Mouse (Mus musculus) spleen, adult 2 months (tissue): ENCODE measurements around the gene Tmem189. TPM values are rescaled to one million over a fixed set of nuclear protein-coding genes. Genes with fewer than 3 reads are reported as not detected.
A peak's percentile ranks its signal among the peaks of the same experiment; 100 is the strongest.

Experiments
- DNase-seq, 2 experiments: peaks; one replicate each; pipeline versions ENCODE4 v3.0.0 to v3.0.0-alpha.2; 2012 to 2021; ENCODE audit warnings: low spot score in 2 of 2, low read depth in 1 of 2
- H3K27ac ChIP-seq: fragments of 200-500 bp; 2 replicates; pipeline ENCODE4 v1.5.1; 2012; ENCODE audit warnings: low read length, inconsistent platforms; ENCODE audit not compliant: insufficient read depth
- H3K27me3 ChIP-seq: fragments of 200-500 bp; 2 replicates; pipeline ENCODE4 v1.6.1; 2012; ENCODE audit warnings: mild to moderate bottlenecking, moderate library complexity, low read length, inconsistent platforms; ENCODE audit not compliant: control insufficient read depth, insufficient read depth
- H3K36me3 ChIP-seq: fragments of 200-500 bp; 2 replicates; pipeline ENCODE4 v1.6.1; 2012; ENCODE audit warnings: mild to moderate bottlenecking, low read length, inconsistent platforms; ENCODE audit not compliant: control insufficient read depth, insufficient read depth
- H3K4me1 ChIP-seq: fragments of 200-500 bp; 2 replicates; pipeline ENCODE4 v1.6.1; 2011; ENCODE audit warnings: inconsistent platforms; ENCODE audit not compliant: control insufficient read depth, insufficient read depth, insufficient read length
- H3K4me3 ChIP-seq: fragments of 200-500 bp; 2 replicates; pipeline ENCODE4 v1.5.1; 2011; ENCODE audit warnings: mild to moderate bottlenecking, inconsistent platforms; ENCODE audit not compliant: insufficient read depth, insufficient read length; ENCODE audit errors: extremely low read depth
- CTCF ChIP-seq: fragments of 200-500 bp; IDR thresholded peaks from 2 replicates; pipeline ENCODE4 v1.5.1; 2011; ENCODE audit warnings: mild to moderate bottlenecking, inconsistent platforms; ENCODE audit not compliant: insufficient read depth, insufficient read length, insufficient replicate concordance; ENCODE audit errors: extremely low read depth
- POLR2A ChIP-seq: fragments of 200-500 bp; IDR thresholded peaks from 2 replicates; pipeline ENCODE4 v1.6.1; 2011; ENCODE audit warnings: low read depth, low read length, inconsistent platforms
- WGBS: fragments of 180-500 bp; shearing (Covaris S2); methylation state at CpG from one replicate; pipeline ENCODE4 v1.1.7; 2018; 5-methylcytosine and 5-hydroxymethylcytosine counted together
- polyA plus RNA-seq: library from polyadenylated mRNA; depleted of rRNA; stranded (reverse); fragments of >200 nt; gene quantifications from 2 replicates; pipeline ENCODE4 v1.2.3, GENCODE M21; 2012

Tmem189 gene
- polyA plus RNA-seq, 1 experiment: 90.7 TPM

GRCm38 (mm10) chr2:167642164-167642563 is 47.5 kb downstream of the Tmem189 start:
- no peak overlapping the region for H3K27ac ChIP-seq
- peaks cover 18% of the 10 kb centered on the region for H3K36me3 ChIP-seq
- no peak for DNase-seq
- no peaks in the 10 kb centered on the region for H3K27me3 ChIP-seq
- TF ChIP-seq CTCF: no peak
- TF ChIP-seq POLR2A: no peak
- 95% methylated on average over 6 of the region's 6 CpGs for WGBS
- H3K4me3 ChIP-seq: no peak overlapping the region
- H3K4me1 ChIP-seq: no peaks in the 10 kb centered on the region

DNA sequence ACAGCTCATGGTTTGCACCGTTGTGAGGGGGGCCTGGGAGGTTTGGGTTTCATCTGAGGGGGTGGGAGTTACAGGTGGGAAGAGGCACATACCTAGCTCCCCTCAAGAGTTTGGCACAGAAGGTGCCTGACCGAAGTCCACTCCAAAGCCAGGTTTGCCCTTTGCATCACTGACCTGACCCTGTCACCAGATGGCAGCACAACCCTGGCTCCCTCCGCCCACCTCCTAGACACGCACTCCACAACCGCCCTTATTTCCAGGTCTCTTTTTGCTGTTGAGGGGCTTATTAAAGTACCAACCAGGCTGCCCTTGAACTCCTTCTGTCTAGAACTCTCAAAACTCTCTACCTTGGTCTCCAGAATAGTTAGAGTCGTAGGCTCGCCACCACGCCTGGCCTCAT is 48.3 kb downstream of the Tmem189 start:
- Histone ChIP-seq H3K4me1 (no peaks in the 10 kb centered on the region), H3K27me3 (no peaks in the 10 kb centered on the region), H3K4me3 (no peak overlapping the region), H3K27ac (no peak overlapping the region), H3K36me3 (peaks cover 18% of the 10 kb centered on the region)
- TF ChIP-seq CTCF (peak; percentile 95), POLR2A (no peak)
- WGBS: 28% methylated on average over 8 of the region's 8 CpGs
- peak; percentile 40 to 61 for DNase-seq

- no peak overlapping the region for H3K27ac ChIP-seq
- H3K27me3 ChIP-seq: no peaks in the 10 kb centered on the region
- 92% methylated on average over 3 of the region's 3 CpGs for WGBS
- TF ChIP-seq POLR2A (no peak), CTCF (peak; percentile 32; the same call in 1 of the 2 replicates)
- H3K4me1 ChIP-seq: no peaks in the 10 kb centered on the region
- no peak overlapping the region for H3K4me3 ChIP-seq
- peak in 1 of 2 experiments; percentile 50 for DNase-seq
- H3K36me3 ChIP-seq: peaks cover 12% of the 10 kb centered on the region
Observed at GRCm38 (mm10) chr2:167640279-167640678, 49.3 kb downstream of the Tmem189 start.

DNA sequence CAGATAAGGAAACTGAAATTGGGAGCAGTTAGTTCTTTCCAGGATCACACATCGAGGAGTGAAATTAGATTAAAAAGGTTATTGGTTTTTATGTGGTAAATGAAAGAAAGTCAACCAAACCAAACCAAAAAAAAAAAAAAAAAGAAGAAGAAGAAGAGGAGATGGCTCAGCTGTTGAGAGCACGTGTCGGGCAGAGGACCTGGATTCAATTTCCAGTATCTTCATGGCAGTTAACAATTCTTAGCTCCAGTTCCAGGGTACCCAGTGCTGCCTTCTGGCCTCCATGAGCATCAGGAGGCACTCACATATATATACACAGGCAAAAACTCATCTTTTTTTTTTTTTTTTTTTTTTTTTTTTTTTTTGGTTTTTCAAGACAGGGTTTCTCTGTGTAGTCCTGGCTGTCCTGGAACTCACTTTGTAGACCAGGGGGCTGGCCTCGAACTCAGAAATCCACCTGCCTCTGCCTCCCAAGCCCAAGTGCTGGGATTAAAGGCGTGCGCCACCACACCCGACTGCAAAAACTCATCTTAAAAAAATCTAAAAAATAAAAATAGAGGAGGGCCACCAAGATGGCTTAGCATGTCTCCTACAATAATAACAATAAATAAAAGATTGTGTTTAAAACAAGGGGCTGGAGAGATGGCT is 54.6 kb downstream of the Tmem189 start:
- no peak for DNase-seq
- Histone ChIP-seq H3K4me1 (peaks cover 16% of the 10 kb centered on the region; the same call in 1 of the 2 replicates), H3K27ac (peak overlapping the region; percentile 38; the same call in 1 of the 2 replicates), H3K4me3 (peak overlapping the region; percentile 41; the same call in 1 of the 2 replicates), H3K36me3 (no peaks in the 10 kb centered on the region), H3K27me3 (no peaks in the 10 kb centered on the region)
- TF ChIP-seq CTCF: no peak
- TF ChIP-seq POLR2A: no peak
- WGBS: 58% methylated on average over 7 of the region's 7 CpGs

DNA sequence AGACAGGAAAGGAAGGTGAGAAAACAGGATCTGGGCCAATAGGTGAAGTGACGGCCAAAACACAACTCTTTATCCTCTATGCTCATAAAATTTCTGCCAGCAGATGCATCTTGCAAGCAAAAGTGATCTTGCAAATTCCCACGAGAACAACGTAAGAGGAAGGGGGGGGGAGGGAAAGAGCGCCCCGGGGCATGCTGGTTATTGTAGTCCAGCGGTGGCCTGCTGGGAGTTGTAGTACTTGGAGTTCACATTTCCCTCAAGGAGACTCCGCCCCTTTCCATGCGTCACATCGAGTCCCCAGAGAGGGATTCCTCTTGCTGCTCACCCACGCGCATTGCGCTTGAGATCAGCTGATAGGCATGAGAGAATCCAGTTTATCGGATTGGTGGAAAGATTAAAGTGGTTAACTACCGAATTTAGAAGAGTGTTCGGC is 55.3 kb downstream of the Tmem189 start:
- peak overlapping the region; percentile 41; the same call in 1 of the 2 replicates for H3K4me3 ChIP-seq
- H3K36me3 ChIP-seq: no peaks in the 10 kb centered on the region
- WGBS: under 1% methylated on average over 15 of the region's 15 CpGs
- no peaks in the 10 kb centered on the region for H3K27me3 ChIP-seq
- TF ChIP-seq CTCF (no peak), POLR2A (no peak; the same call in 1 of the 2 replicates)
- peak; percentile 95 to 100 for DNase-seq
- peak overlapping the region; percentile 38; the same call in 1 of the 2 replicates for H3K27ac ChIP-seq
- H3K4me1 ChIP-seq: peaks cover 20% of the 10 kb centered on the region; the same call in 1 of the 2 replicates

GRCm38 (mm10) chr2:167633537-167633872 is 56.1 kb downstream of the Tmem189 start:
- no peak for DNase-seq
- Histone ChIP-seq H3K4me1 (peaks cover 20% of the 10 kb centered on the region; the same call in 1 of the 2 replicates), H3K4me3 (no peak overlapping the region), H3K27ac (no peak overlapping the region), H3K36me3 (no peaks in the 10 kb centered on the region), H3K27me3 (no peaks in the 10 kb centered on the region)
- TF ChIP-seq CTCF: no peak
- no peak for TF ChIP-seq POLR2A
- 92% methylated on average over 6 of the region's 6 CpGs for WGBS

DNA sequence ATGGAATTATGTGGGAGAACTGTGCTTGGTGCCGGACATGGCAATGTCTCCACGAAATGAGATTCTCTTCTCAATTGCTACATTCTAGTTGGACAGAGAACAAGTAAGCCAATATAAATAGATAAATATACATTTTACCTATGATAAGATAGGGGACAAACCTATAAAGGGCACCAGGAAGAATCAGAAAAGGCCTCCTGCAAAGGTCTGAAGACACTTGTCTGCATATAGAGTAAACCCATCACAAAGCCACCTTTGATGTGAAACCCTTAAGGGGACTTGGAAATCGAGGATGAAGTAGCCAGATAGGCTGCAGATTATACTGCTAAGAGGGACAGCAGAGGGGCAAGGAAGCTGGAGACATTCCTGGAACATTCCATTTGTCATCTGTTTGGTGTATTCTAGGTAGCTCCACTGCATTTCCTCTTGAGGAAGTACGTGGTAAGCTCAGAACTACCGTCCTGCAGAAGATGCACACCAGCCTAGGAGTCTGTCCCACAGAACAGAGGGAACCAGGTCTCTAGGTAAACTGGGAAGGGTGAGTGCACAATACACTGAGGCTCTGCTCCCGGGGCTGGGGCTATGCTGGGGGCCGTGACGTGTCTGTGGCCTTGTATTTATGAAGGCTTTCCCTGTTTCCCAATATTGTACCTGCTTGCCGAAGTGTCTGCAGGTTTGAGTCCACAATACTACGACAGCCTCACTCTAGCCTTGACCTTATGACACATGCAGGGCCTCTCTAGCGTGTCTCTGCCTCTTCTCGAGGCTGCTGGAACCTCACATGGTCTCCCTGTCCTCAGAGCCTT is 56.7 kb downstream of the Tmem189 start:
- Histone ChIP-seq H3K27me3 (no peaks in the 10 kb centered on the region), H3K4me1 (peaks cover 20% of the 10 kb centered on the region; the same call in 1 of the 2 replicates), H3K4me3 (no peak overlapping the region), H3K27ac (peak overlapping the region; percentile 82), H3K36me3 (no peaks in the 10 kb centered on the region)
- WGBS: 67% methylated on average over 12 of the region's 12 CpGs
- no peak for DNase-seq
- no peak for TF ChIP-seq POLR2A
- TF ChIP-seq CTCF: no peak
